Mouse (Mus musculus) lung, embryonic 16.5 days (tissue): Measurements from ENCODE around the gene Use1. TPM values are rescaled to one million over a fixed set of nuclear protein-coding genes. Genes with fewer than 3 reads are reported as not detected.

Experiments used
- ATAC-seq: fragments of 200-750 bp; cut with Nextera tagmentation; 2 replicates; pipeline ENCODE4 v1.8.0; 2017; ENCODE audit warnings: low read depth, mild to moderate bottlenecking, moderate library complexity
- H3K27ac ChIP-seq: fragments of 300-500 bp; sonication (generic); 2 replicates; pipeline ENCODE4 v1.5.1; 2014; ENCODE audit warnings: mild to moderate bottlenecking, control low read depth, low read length
- H3K27me3 ChIP-seq: fragments of 300-500 bp; sonication (generic); 2 replicates; pipeline ENCODE4 v1.6.1; 2014; ENCODE audit warnings: low read depth, low read length, mixed read lengths; ENCODE audit not compliant: control insufficient read depth, insufficient read depth
- H3K36me3 ChIP-seq: fragments of 300-500 bp; sonication (generic); 2 replicates; pipeline ENCODE4 v1.6.1; 2014; ENCODE audit warnings: low read length; ENCODE audit not compliant: control insufficient read depth, insufficient read depth
- H3K4me1 ChIP-seq: fragments of 300-500 bp; sonication (generic); replicated peaks from 2 replicates; pipeline ENCODE4 v1.6.1; 2014; ENCODE audit warnings: low read length, mixed read lengths; ENCODE audit not compliant: control insufficient read depth, insufficient read depth
- H3K4me2 ChIP-seq: fragments of 300-500 bp; sonication (generic); 2 replicates; pipeline ENCODE4 v1.6.1; 2014; ENCODE audit warnings: low read depth, low read length, control low read depth
- H3K4me3 ChIP-seq: fragments of 300-500 bp; sonication (generic); 2 replicates; pipeline ENCODE4 v1.5.1; 2014; ENCODE audit warnings: mild to moderate bottlenecking, low read length, control low read depth
- H3K9ac ChIP-seq: fragments of 300-500 bp; sonication (generic); 2 replicates; pipeline ENCODE4 v1.6.1; 2014; ENCODE audit warnings: low read length, control low read depth
- H3K9me3 ChIP-seq: fragments of 300-500 bp; sonication (generic); 2 replicates; pipeline ENCODE4 v1.6.1; 2016; ENCODE audit warnings: low read length; ENCODE audit not compliant: control insufficient read depth
- WGBS: fragments of 180-500 bp; shearing (Covaris S2); extraction: QIAGEN DNeasy Blood & Tissue Kit; methylation state at CpG from one replicate; pipeline ENCODE4 v1.1.7; 2014; 5-methylcytosine and 5-hydroxymethylcytosine counted together
- polyA plus RNA-seq: library from polyadenylated mRNA; unstranded; fragments of >200 nt; fragmentation: Nextera tagmentation; extraction: Ambion mirVana; gene quantifications from 2 replicates; pipeline ENCODE4 v1.2.1, GENCODE M21; 2015

Use1 gene
- polyA plus RNA-seq, 1 experiment from 2014 or later, result 95.6 TPM

DNA sequence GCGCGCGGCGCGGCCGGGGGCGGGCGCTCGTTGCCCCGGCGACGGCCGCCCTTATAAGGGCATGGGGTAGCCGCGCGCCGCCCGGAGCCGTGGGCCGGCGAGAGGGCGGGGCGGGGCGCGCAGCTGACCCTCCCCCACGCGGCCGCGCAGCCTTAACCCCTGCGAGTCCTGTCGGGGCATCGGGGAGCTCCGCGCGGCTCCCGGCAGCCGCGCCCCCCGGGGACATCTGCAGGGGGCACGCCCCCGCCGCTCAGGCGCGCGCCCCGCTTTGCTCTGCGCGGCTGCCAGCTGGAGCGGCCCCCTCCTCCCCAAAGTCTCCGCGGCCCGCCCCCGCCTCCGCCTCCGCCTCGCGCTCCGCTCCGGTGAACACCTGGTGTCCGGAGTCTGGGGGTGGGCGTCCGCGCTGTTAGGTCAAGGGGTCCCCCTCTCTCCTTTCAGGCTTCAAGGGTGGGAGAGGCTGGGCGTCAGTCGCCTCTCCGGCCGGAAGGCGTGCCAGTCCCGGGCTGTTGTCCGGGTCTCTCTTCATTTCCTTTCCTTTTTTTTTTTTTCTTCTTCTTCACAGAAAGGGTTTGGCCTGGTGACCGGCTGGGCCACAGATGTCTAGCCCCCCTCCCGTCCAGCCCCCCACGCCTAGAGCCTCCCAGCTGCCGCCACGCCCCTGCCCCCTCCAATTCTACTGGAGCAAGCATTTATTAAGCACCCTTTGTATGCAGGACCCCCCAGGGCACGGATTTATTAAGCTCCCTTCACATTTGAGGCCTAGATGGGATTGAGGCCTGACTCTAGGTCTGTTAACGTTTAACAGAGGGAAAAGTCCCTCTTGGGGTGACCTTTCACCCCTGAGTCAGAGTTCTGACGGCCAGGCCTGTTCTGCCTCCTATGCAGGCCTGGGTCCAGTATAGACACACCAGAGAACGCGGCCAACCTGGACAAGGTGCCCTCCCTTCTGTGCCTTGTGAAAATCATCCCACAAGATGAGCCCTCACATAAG lies 15.6 kb downstream of the Use1 start:
- peaks cover 34% of the 10 kb centered on the region for H3K4me1 ChIP-seq
- peak overlapping the region; percentile 96 for H3K27ac ChIP-seq
- peak overlapping the region; percentile 99 for H3K4me3 ChIP-seq
- H3K27me3 ChIP-seq, result no peaks in the 10 kb centered on the region
- peak; percentile 95 for ATAC-seq
- H3K4me2 ChIP-seq, result peak overlapping the region; percentile 75
- no peaks in the 10 kb centered on the region for H3K9me3 ChIP-seq
- WGBS, result 3% methylated on average over 49 of the region's 80 CpGs
- H3K36me3 ChIP-seq, result peaks cover 7% of the 10 kb centered on the region
- H3K9ac ChIP-seq, result peak overlapping the region; percentile 95

GRCm38 (mm10) chr8:71383396-71383795 lies 16.7 kb downstream of the Use1 start:
- Histone ChIP-seq H3K27ac (peak overlapping the region; percentile 96), H3K4me1 (peaks cover 32% of the 10 kb centered on the region), H3K4me3 (no peak overlapping the region), H3K27me3 (no peaks in the 10 kb centered on the region), H3K9ac (peak overlapping the region; percentile 95), H3K9me3 (no peaks in the 10 kb centered on the region), H3K4me2 (no peak overlapping the region), H3K36me3 (no peaks in the 10 kb centered on the region)
- 29% methylated on average over 12 of the region's 12 CpGs for WGBS
- ATAC-seq, result no peak

GRCm38 (mm10) chr8:71383860-71384259 lies 17.2 kb downstream of the Use1 start:
- no peak overlapping the region for H3K27ac ChIP-seq
- peaks cover 27% of the 10 kb centered on the region for H3K4me1 ChIP-seq
- H3K4me2 ChIP-seq, result no peak overlapping the region
- no peak overlapping the region for H3K9ac ChIP-seq
- H3K36me3 ChIP-seq, result no peaks in the 10 kb centered on the region
- WGBS, result 45% methylated on average over 3 of the region's 3 CpGs
- no peaks in the 10 kb centered on the region for H3K9me3 ChIP-seq
- ATAC-seq, result no peak
- H3K27me3 ChIP-seq, result no peaks in the 10 kb centered on the region
- H3K4me3 ChIP-seq, result no peak overlapping the region

DNA sequence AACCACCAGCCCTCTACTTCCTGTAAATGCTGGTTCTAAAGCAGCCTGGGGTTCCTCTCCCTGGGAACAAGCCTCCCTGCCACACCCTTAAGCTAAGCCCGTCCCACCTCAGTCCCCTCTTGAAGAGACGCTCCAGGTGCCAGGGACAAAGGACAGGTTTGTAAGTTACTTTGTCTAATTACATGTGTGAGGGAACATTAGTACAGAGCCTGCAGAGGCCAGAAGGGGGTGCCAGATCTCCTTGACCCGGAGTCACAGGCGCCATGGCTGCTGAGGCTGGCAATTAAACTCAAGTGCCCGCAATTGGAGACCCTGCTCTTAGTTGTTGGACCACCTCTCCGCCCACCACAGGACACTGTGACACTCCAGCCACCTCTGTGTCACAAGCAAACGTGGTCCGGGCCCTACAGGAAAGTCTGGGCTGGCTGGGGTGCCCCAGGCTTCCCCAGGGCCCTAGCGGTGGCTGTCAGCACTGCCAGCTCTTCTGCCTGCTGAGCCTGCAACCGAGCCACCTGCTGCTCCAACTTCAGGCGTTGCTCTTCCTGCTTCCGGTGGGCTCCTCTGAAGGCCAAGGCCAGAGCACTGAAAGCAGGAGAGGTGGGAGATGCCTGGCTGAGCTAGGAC lies 18.7 kb downstream of the Use1 start:
- peaks cover 16% of the 10 kb centered on the region for H3K4me1 ChIP-seq
- H3K27ac ChIP-seq, result no peak overlapping the region
- H3K27me3 ChIP-seq, result no peaks in the 10 kb centered on the region
- no peak overlapping the region for H3K4me2 ChIP-seq
- H3K4me3 ChIP-seq, result no peak overlapping the region
- no peaks in the 10 kb centered on the region for H3K9me3 ChIP-seq
- WGBS, result 59% methylated on average over 12 of the region's 12 CpGs
- ATAC-seq, result no peak
- H3K36me3 ChIP-seq, result 0 out of 2 replicates have a peak, but pooled peaks cover 3% of the 10 kb centered on the region
- H3K9ac ChIP-seq, result no peak overlapping the region

GRCm38 (mm10) chr8:71388267-71388666 lies 21.6 kb downstream of the Use1 start:
- Histone ChIP-seq H3K9ac (no peak overlapping the region), H3K27ac (no peak overlapping the region), H3K9me3 (no peaks in the 10 kb centered on the region), H3K36me3 (0 out of 2 replicates have a peak, but pooled peaks cover 3% of the 10 kb centered on the region), H3K4me2 (no peak overlapping the region), H3K4me1 (peaks cover 11% of the 10 kb centered on the region), H3K27me3 (no peaks in the 10 kb centered on the region), H3K4me3 (no peak overlapping the region)
- WGBS, result 41% methylated on average over 1 of the region's 1 CpGs
- ATAC-seq, result no peak

DNA sequence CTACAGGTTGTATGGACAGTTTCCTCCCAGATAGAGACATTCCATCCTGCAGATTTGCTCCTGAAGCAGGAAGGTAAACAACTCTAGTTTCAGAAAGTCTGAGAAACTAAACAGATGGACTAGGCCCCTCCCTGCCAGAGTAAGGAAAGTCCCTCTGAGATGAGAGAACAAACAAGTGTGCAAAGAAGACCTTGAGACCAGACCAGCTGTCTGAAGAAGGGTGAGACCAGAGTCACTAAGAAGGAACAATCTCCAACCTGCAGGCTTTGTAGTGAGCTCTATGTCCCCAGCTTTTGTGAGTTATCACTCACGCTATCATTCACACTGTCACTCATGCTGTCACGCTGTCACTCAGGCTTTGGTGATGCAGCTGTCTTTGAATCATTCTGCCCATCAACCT lies 25.0 kb downstream of the Use1 start:
- Histone ChIP-seq H3K27me3 (no peaks in the 10 kb centered on the region), H3K4me2 (no peak overlapping the region), H3K9me3 (no peaks in the 10 kb centered on the region), H3K36me3 (0 out of 2 replicates have a peak, but pooled peaks cover 3% of the 10 kb centered on the region), H3K9ac (no peak overlapping the region), H3K4me1 (peaks cover 9% of the 10 kb centered on the region), H3K4me3 (no peak overlapping the region), H3K27ac (no peak overlapping the region)
- ATAC-seq, result no peak
- WGBS, result 80% methylated on average over 2 of the region's 2 CpGs

- H3K27ac ChIP-seq, result no peak overlapping the region
- no peaks in the 10 kb centered on the region for H3K9me3 ChIP-seq
- H3K4me2 ChIP-seq, result no peak overlapping the region
- H3K9ac ChIP-seq, result no peak overlapping the region
- H3K4me3 ChIP-seq, result no peak overlapping the region
- WGBS, result 68% methylated on average over 5 of the region's 5 CpGs
- H3K4me1 ChIP-seq, result peaks cover 12% of the 10 kb centered on the region
- no peak for ATAC-seq
- 0 out of 2 replicates have a peak, but pooled peaks cover 3% of the 10 kb centered on the region for H3K36me3 ChIP-seq
- H3K27me3 ChIP-seq, result no peaks in the 10 kb centered on the region
Observed at GRCm38 (mm10) chr8:71392391-71392790, 25.7 kb downstream of the Use1 start.

- Histone ChIP-seq H3K36me3 (0 out of 2 replicates have a peak, but pooled peaks cover 3% of the 10 kb centered on the region), H3K9ac (0 out of 2 replicates have a peak overlapping the region, but pooled peaks have one; percentile 14), H3K27ac (no peak overlapping the region; the same call in 1 of the 2 replicates), H3K4me1 (peaks cover 16% of the 10 kb centered on the region), H3K27me3 (no peaks in the 10 kb centered on the region), H3K9me3 (no peaks in the 10 kb centered on the region), H3K4me3 (peak overlapping the region; percentile 20), H3K4me2 (peak overlapping the region; percentile 37)
- ATAC-seq, result no peak
- WGBS, result 11% methylated on average over 3 of the region's 3 CpGs
Observed at GRCm38 (mm10) chr8:71392871-71393270, 26.2 kb downstream of the Use1 start.

- Histone ChIP-seq H3K9ac (peak overlapping the region; percentile 52), H3K27me3 (no peaks in the 10 kb centered on the region), H3K9me3 (no peaks in the 10 kb centered on the region), H3K36me3 (peaks cover 9% of the 10 kb centered on the region), H3K4me3 (peak overlapping the region; percentile 37), H3K4me2 (peak overlapping the region; percentile 47), H3K27ac (no peak overlapping the region), H3K4me1 (peaks cover 16% of the 10 kb centered on the region)
- no peak for ATAC-seq
- WGBS, result 75% methylated on average over 7 of the region's 7 CpGs
Observed at GRCm38 (mm10) chr8:71394481-71394880, 27.8 kb downstream of the Use1 start.
